Mouse (Mus musculus): ENCODE data around the gene Rrnad1. TPM values are rescaled to one million over a fixed set of nuclear protein-coding genes. Genes with fewer than 3 reads are reported as not detected.

The Rrnad1 gene
- 18.4 and 23.5 TPM in 2 replicates for polyA plus RNA-seq (2015; fragmentation: Nextera tagmentation; extraction: Ambion mirVana)

DNA sequence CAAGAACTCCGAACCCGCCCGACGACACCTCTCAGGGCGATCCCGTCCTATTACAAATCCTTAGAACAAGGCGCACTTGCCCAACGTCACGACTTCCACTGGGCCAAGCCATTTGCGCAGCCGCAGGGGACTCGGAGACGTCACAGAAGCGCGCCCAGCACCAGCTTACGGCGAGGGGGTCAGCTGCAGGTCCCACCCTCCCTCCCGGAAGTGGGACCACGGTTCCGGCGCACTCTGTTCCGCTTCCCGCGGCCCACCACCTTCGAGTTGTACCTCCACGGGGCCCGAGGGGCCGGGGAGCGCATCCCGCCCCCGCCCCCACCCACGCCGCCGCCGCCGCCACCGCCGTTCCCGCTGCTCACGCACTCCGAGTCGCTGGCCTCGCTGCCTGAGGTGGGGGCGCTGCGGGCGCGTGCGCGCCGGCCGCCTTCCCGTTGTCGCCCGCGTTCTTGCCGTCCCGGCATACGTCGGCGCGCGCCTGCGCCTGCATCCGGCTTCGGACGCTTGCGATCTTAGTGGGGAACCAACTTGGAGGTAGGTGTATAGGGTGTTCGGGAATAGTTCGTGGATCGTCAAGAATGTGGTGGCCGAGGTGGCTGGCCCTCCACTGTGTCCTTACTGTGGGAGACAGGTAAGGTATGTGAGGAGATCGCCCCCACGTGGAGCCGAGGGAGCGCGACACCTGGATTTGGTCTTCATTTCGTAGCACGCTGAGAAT is at the start of gene Rrnad1, which contains the start of gene Isg20l2:
TSS of gene Rrnad1 (minus strand) at position 640 of the 718 bp plus-strand sequence.
TSS of gene Isg20l2 (plus strand) at position 237 of the 718 bp plus-strand sequence.
- Histone ChIP-seq H3K4me2 (ENCODE audit: low read length) (peak within 1 kb of the TSS; percentile 87), H3K27me3 (replicated peaks; ENCODE audit: control insufficient read depth, insufficient read depth, low read length) (no peaks in the 10 kb centered on the region), H3K36me3 (ENCODE audit: control insufficient read depth, insufficient read depth) (peaks cover 17% of the 10 kb centered on the region), H3K4me1 (replicated peaks; ENCODE audit: control insufficient read depth, insufficient read depth, low read length) (peaks cover 46% of the 10 kb centered on the region), H3K4me3 (replicated peaks; ENCODE audit: low read length) (peak within 1 kb of the TSS; percentile 84), H3K27ac (ENCODE audit: low read length) (peak within 1 kb of the TSS; percentile 87), H3K9ac (replicated peaks; ENCODE audit: low read depth, low read length) (peak within 1 kb of the TSS; percentile 84), H3K9me3 (ENCODE audit: control insufficient read depth, low read length) (no peaks in the 10 kb centered on the region)
- ATAC-seq = peak; percentile 98
- WGBS = under 1% methylated on average over 63 of the region's 78 CpGs

DNA sequence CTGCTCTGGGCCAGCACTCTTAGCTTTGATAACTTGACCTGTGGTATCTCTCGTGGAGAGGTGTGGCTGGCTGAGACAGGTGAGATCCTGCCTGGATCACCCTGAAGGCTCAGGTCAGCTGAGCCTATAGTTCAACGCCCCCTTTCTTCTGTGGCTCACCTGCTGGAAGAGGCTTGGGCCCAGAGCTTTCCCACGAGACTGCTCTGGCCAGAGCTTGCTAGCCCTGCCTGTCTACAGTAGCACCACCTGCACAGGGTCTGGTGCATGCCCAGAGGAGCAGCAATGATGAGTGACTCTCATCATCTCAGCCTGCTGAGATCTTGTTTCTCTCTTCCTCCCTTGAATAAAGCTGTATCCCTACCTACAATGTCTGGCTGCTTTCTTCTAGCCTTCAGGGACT is 49.6 kb upstream of the Rrnad1 start:
- WGBS = 70% methylated on average over 3 of the region's 3 CpGs

DNA sequence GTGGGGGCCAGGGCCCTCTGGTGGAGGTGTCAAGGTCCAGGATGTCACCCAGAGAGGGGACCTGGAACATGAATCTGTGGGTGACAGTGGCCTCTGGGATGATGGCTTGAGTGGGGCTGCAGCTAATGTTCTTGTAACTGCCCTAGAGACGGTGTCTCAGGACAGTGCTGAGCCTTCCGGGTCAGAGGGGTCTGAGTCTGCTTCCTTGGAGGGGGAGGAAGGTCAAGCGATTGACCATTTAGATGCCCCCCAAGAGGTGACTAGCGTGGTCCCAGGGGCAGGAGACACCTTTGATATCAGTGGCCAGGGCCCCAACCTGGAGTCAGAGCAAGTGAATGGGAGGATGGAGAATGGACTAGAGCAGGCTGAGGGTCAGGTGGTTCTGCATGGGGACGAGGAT is 49.0 kb upstream of the Rrnad1 start:
- Histone ChIP-seq H3K4me3 (replicated peaks; ENCODE audit: low read length) (no peak overlapping the region), H3K9me3 (ENCODE audit: control insufficient read depth, low read length) (no peaks in the 10 kb centered on the region), H3K4me1 (replicated peaks; ENCODE audit: control insufficient read depth, insufficient read depth, low read length) (peaks cover 33% of the 10 kb centered on the region), H3K36me3 (ENCODE audit: control insufficient read depth, insufficient read depth) (no peaks in the 10 kb centered on the region), H3K9ac (replicated peaks; ENCODE audit: low read depth, low read length) (no peak overlapping the region), H3K27ac (ENCODE audit: low read length) (no peak overlapping the region), H3K27me3 (replicated peaks; ENCODE audit: control insufficient read depth, insufficient read depth, low read length) (no peaks in the 10 kb centered on the region), H3K4me2 (ENCODE audit: low read length) (no peak overlapping the region)
- WGBS = 75% methylated on average over 5 of the region's 5 CpGs
- no peak for ATAC-seq

More for the DNA sequence above, 49.6 kb upstream of the Rrnad1 start:
- H3K27ac ChIP-seq (ENCODE audit: low read length) = no peak overlapping the region
- peaks cover 29% of the 10 kb centered on the region for H3K4me1 ChIP-seq (replicated peaks; ENCODE audit: control insufficient read depth, insufficient read depth, low read length)
- H3K9me3 ChIP-seq (ENCODE audit: control insufficient read depth, low read length) = no peaks in the 10 kb centered on the region
- H3K4me2 ChIP-seq (ENCODE audit: low read length) = no peak overlapping the region
- H3K9ac ChIP-seq (replicated peaks; ENCODE audit: low read depth, low read length) = 0 out of 2 replicates have a peak overlapping the region, but pooled peaks have one; percentile 9
- H3K36me3 ChIP-seq (ENCODE audit: control insufficient read depth, insufficient read depth) = no peaks in the 10 kb centered on the region
- H3K27me3 ChIP-seq (replicated peaks; ENCODE audit: control insufficient read depth, insufficient read depth, low read length) = no peaks in the 10 kb centered on the region
- no peak for ATAC-seq
- no peak overlapping the region for H3K4me3 ChIP-seq (replicated peaks; ENCODE audit: low read length)

DNA sequence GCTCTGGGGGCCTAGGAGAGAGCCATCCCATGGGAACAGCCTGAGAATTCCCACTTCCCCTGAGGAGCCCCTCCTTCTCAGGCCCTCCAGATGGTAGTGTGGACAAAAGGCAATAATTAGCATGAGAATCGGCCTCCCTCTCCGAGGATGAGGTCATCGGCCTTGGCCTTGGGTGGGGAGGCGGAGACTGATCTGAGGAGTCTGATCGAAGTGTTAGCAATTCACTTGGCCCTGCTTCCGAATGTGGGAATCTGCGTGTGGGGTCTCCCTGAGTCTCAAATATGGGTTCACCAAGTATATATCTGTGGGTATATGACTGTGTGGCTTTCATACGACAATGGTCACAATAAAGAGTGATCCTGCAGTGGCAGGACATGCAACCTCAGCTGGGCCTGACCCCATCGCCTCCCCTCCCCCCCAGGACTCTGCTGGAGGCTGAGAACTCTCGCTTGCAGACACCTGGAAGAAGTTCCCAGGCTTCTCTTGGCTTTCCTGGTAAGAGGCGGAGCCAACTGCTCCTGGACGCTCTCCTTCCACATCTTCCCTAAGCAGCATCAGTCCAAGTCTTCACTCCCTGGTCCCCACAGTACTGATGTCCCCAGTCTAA is 44.0 kb upstream of the Rrnad1 start:
- peak overlapping the region; percentile 96 for H3K4me2 ChIP-seq (ENCODE audit: low read length)
- H3K27ac ChIP-seq (ENCODE audit: low read length) = peak overlapping the region; percentile 80
- H3K4me1 ChIP-seq (replicated peaks; ENCODE audit: control insufficient read depth, insufficient read depth, low read length) = peaks cover 46% of the 10 kb centered on the region
- peak; percentile 78 for ATAC-seq
- 2% methylated on average over 12 of the region's 12 CpGs for WGBS
- no peaks in the 10 kb centered on the region; the same call in 1 of the 2 replicates for H3K27me3 ChIP-seq (replicated peaks; ENCODE audit: control insufficient read depth, insufficient read depth, low read length)
- H3K9ac ChIP-seq (replicated peaks; ENCODE audit: low read depth, low read length) = peak overlapping the region; percentile 33
- peak overlapping the region; percentile 7; the same call in 1 of the 2 replicates for H3K4me3 ChIP-seq (replicated peaks; ENCODE audit: low read length)
- H3K36me3 ChIP-seq (ENCODE audit: control insufficient read depth, insufficient read depth) = no peaks in the 10 kb centered on the region
- H3K9me3 ChIP-seq (ENCODE audit: control insufficient read depth, low read length) = no peaks in the 10 kb centered on the region

DNA sequence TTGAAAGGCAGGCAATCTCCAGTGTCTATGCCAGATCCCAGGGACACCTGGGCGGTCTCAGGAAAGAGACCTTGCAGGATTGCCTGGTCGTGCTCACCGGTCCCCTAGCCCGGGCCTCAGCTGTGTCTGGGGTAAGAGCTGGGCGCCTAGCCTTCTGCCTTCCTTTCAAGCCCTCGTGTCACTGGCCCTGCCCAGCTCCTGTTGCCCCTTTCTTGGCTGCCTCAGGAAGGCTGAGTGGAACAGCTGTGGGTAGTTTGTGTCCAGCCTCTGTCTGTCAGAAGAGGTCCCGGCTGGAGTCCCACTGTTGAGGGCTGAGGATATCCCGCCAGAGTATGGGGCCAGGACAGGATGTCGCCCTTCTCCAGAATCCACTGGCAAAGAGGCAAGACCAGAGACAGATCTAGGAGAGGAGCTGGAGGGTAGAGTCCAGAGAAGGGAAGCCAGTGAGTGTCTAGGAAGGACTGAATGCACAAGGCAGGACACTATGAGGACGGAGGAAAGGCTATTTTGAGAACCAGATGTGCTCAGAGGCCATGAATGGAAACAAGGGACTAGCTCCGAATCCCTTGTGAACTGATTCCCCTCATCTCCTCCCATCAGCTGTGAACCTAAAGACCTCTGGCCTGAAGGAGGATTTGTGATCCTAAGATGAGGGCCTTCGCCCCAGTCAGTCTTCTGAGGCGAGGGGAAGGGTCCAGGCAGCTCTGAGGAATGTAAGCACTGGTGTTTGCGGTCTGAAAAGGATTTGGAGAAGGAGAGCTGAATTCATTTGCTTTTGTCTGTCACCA is 43.3 kb upstream of the Rrnad1 start:
- Histone ChIP-seq H3K36me3 (ENCODE audit: control insufficient read depth, insufficient read depth) (no peaks in the 10 kb centered on the region), H3K4me1 (replicated peaks; ENCODE audit: control insufficient read depth, insufficient read depth, low read length) (peaks cover 46% of the 10 kb centered on the region), H3K27ac (ENCODE audit: low read length) (peak overlapping the region; percentile 80), H3K9ac (replicated peaks; ENCODE audit: low read depth, low read length) (peak overlapping the region; percentile 33), H3K4me3 (replicated peaks; ENCODE audit: low read length) (peak overlapping the region; percentile 70), H3K27me3 (replicated peaks; ENCODE audit: control insufficient read depth, insufficient read depth, low read length) (no peaks in the 10 kb centered on the region; the same call in 1 of the 2 replicates), H3K4me2 (ENCODE audit: low read length) (peak overlapping the region; percentile 96), H3K9me3 (ENCODE audit: control insufficient read depth, low read length) (no peaks in the 10 kb centered on the region)
- WGBS = 11% methylated on average over 14 of the region's 14 CpGs
- ATAC-seq = no peak

GRCm38 (mm10) chr3:87972776-87973175 is 42.3 kb upstream of the Rrnad1 start:
- Histone ChIP-seq H3K4me1 (replicated peaks; ENCODE audit: control insufficient read depth, insufficient read depth, low read length) (peaks cover 46% of the 10 kb centered on the region), H3K36me3 (ENCODE audit: control insufficient read depth, insufficient read depth) (no peaks in the 10 kb centered on the region), H3K9me3 (ENCODE audit: control insufficient read depth, low read length) (no peaks in the 10 kb centered on the region), H3K27me3 (replicated peaks; ENCODE audit: control insufficient read depth, insufficient read depth, low read length) (no peaks in the 10 kb centered on the region; the same call in 1 of the 2 replicates), H3K27ac (ENCODE audit: low read length) (peak overlapping the region; percentile 80), H3K4me3 (replicated peaks; ENCODE audit: low read length) (peak overlapping the region; percentile 70), H3K4me2 (ENCODE audit: low read length) (peak overlapping the region; percentile 96), H3K9ac (replicated peaks; ENCODE audit: low read depth, low read length) (peak overlapping the region; percentile 5)
- no peak for ATAC-seq
- WGBS = 15% methylated on average over 5 of the region's 5 CpGs

- no peaks in the 10 kb centered on the region; the same call in 1 of the 2 replicates for H3K27me3 ChIP-seq (replicated peaks; ENCODE audit: control insufficient read depth, insufficient read depth, low read length)
- peak overlapping the region; percentile 70 for H3K4me3 ChIP-seq (replicated peaks; ENCODE audit: low read length)
- peaks cover 46% of the 10 kb centered on the region for H3K4me1 ChIP-seq (replicated peaks; ENCODE audit: control insufficient read depth, insufficient read depth, low read length)
- peak overlapping the region; percentile 96 for H3K4me2 ChIP-seq (ENCODE audit: low read length)
- peak; percentile 10; the same call in 1 of the 2 replicates for ATAC-seq
- 2% methylated on average over 8 of the region's 8 CpGs for WGBS
- peak overlapping the region; percentile 66 for H3K9ac ChIP-seq (replicated peaks; ENCODE audit: low read depth, low read length)
- peak overlapping the region; percentile 33 for H3K27ac ChIP-seq (ENCODE audit: low read length)
- H3K36me3 ChIP-seq (ENCODE audit: control insufficient read depth, insufficient read depth) = no peaks in the 10 kb centered on the region
- no peaks in the 10 kb centered on the region for H3K9me3 ChIP-seq (ENCODE audit: control insufficient read depth, low read length)
Observed at GRCm38 (mm10) chr3:87972203-87972664, 41.7 kb upstream of the Rrnad1 start.

GRCm38 (mm10) chr3:87971489-87972202 is 41.1 kb upstream of the Rrnad1 start:
- peak overlapping the region; percentile 72 for H3K27ac ChIP-seq (ENCODE audit: low read length)
- H3K4me3 ChIP-seq (replicated peaks; ENCODE audit: low read length) = peak overlapping the region; percentile 70
- peak overlapping the region; percentile 66 for H3K9ac ChIP-seq (replicated peaks; ENCODE audit: low read depth, low read length)
- H3K27me3 ChIP-seq (replicated peaks; ENCODE audit: control insufficient read depth, insufficient read depth, low read length) = no peaks in the 10 kb centered on the region; the same call in 1 of the 2 replicates
- ATAC-seq = peak; percentile 13; the same call in 1 of the 2 replicates
- no peaks in the 10 kb centered on the region for H3K9me3 ChIP-seq (ENCODE audit: control insufficient read depth, low read length)
- under 1% methylated on average over 60 of the region's 60 CpGs for WGBS
- H3K4me1 ChIP-seq (replicated peaks; ENCODE audit: control insufficient read depth, insufficient read depth, low read length) = peaks cover 46% of the 10 kb centered on the region
- peak overlapping the region; percentile 96 for H3K4me2 ChIP-seq (ENCODE audit: low read length)
- no peaks in the 10 kb centered on the region for H3K36me3 ChIP-seq (ENCODE audit: control insufficient read depth, insufficient read depth)

Data from forebrain, embryonic 16.5 days (tissue).